Mouse (Mus musculus) forebrain, embryonic 14.5 days (tissue): ENCODE results near the gene 4833420G17Rik. TPM values are rescaled to one million over a fixed set of nuclear protein-coding genes. Genes with fewer than 3 reads are reported as not detected.

Experiments
- polyA plus RNA-seq: library from polyadenylated mRNA; unstranded; fragments of >200 nt; fragmentation: Nextera tagmentation; extraction: Ambion mirVana; gene quantifications from 2 replicates; pipeline ENCODE4 v1.2.1, GENCODE M21; 2014

The 4833420G17Rik gene
- polyA plus RNA-seq, 1 experiment from 2014 or later = 110 TPM

Other genes with a start within 250 kb of the 4833420G17Rik start
- 141 and 148 TPM in 2 replicates for gene Paip1, start 34.2 kb upstream of the 4833420G17Rik start, polyA plus RNA-seq
- gene Tmem267, start 25.3 kb downstream of the 4833420G17Rik start, polyA plus RNA-seq = 1.7 and 4.5 TPM in 2 replicates
- gene 3110070M22Rik, start 25.6 kb downstream of the 4833420G17Rik start, polyA plus RNA-seq = 0.40 and 4.1 TPM in 2 replicates
- gene Ccl28, start 161.1 kb downstream of the 4833420G17Rik start, polyA plus RNA-seq = 0.14 and 0.31 TPM in 2 replicates
- 311 and 398 TPM in 2 replicates for gene Hmgcs1, start 227.6 kb downstream of the 4833420G17Rik start, polyA plus RNA-seq